Mouse (Mus musculus): Measurements from ENCODE around the gene Atp1b4. TPM values are rescaled to one million over a fixed set of nuclear protein-coding genes. Genes with fewer than 3 reads are reported as not detected.
A peak's percentile ranks its signal among the peaks of the same experiment; 100 is the strongest.
"Not testable (repeated sequence)": the region's sequence is repeated elsewhere in the genome, so short reads cannot be mapped to it uniquely, and the experiment has no call there.

Gene Atp1b4
- not detected for total RNA-seq (2021)
- long read RNA-seq, experiment 1 = 0 reads
- long read RNA-seq, experiment 2 = 0 reads

DNA sequence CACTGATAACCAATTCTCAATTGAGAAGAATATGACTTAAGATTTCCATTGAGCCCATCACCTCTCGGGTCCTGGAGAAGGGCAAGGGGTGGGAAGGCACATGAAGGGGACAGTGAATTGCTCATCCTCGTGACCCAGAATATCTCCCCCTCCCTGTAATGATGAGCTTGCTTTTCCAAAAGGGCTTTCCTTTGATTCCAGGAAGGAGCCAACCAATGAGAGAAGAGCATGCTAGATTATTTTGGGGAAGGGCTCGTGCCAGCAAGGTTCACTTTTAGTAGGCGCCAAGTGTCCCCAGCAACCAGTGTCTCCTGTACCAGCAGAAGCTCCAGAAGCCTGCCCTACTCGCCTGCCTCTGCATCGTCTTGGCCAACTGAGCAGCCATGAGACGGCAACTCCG, at the start of gene Atp1b4:
Gene Atp1b4, plus strand, starts transcription at position 301 of the 400 bp plus-strand sequence.
- DNase-seq (ENCODE audit: low spot score in 2 of 2) = no peak
- intact Hi-C loops (cut with DNase I) = no loop called here

DNA sequence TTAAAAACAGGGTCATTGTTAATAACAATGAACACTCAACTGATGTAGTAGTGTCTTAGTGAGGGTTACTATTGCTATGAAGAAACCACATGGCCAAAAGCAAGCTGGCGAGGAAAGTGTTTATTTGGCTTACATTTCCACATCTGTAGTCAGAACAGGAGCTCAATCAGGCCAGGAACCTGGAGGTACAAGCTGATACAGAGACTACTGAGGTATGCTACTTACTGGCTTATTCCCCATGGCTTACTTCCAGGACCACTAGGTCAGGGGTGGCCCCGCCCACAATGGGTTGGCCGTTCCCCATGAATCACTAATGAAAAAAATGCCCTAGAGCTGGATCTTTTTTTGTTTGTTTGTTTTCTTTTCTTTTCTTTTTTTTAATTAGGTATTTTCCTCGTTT, 7.4 kb upstream of the Atp1b4 start:
- no peak for DNase-seq (ENCODE audit: low spot score in 2 of 2)
- intact Hi-C loops (cut with DNase I) = no loop called here

DNA sequence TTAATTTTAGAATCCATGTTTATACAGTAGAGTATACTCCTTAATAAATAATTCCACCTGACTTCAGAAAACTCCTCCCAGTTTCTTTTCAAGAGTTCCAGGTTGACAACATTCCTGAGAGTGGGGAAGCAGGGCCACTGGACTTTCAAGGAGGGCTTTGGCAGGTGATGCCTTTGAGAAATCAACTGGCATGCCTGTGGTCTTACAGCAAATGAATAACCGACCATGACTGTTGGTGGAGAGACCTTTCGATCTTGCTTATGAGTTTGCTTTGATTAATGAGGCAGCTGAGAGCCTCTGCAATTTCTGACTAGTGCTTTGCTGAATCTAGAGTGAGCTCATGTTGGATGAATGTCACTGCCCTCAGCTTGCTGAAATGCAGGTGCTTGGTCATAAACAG, 4.9 kb upstream of the Atp1b4 start:
- intact Hi-C loops (cut with DNase I) = no loop called here
- no peak for DNase-seq (ENCODE audit: low spot score in 2 of 2)

DNA sequence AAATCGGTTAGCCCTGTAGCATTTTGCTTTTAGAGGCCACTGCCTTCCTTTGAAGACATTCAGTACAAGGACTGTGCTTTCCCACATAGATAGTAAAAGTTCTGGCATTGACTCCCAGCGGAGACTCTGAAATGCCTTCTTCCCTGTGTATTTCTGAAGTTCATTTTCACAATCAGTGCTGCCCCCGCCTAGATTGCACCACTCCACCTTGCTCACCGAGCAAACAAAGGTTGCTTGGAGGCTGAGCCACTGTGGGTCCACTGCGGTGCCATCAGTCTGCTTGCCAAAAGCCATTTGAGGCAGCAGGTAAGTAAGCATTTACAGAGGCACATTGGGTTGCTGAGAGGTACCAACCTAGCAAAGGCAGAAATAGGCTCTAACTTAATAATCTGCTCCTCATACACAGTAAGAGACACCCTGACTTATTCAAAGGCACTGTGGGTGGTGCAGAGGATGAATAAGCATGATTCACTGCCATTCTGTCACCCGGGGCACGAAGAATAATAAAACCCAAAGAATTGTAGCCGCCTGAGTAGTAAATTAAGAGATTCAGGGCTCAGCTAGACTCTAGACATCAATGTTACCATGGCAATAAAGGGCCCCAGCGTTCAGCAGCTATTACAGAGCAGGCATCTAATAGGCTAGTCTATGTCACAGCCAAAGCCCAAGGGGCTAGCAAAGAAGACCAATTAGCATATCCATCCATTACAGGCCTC, 2.9 kb upstream of the Atp1b4 start:
- intact Hi-C loops (cut with DNase I) = no loop called here
- peak; percentile 2 to 6 for DNase-seq (ENCODE audit: low spot score in 2 of 2)

DNA sequence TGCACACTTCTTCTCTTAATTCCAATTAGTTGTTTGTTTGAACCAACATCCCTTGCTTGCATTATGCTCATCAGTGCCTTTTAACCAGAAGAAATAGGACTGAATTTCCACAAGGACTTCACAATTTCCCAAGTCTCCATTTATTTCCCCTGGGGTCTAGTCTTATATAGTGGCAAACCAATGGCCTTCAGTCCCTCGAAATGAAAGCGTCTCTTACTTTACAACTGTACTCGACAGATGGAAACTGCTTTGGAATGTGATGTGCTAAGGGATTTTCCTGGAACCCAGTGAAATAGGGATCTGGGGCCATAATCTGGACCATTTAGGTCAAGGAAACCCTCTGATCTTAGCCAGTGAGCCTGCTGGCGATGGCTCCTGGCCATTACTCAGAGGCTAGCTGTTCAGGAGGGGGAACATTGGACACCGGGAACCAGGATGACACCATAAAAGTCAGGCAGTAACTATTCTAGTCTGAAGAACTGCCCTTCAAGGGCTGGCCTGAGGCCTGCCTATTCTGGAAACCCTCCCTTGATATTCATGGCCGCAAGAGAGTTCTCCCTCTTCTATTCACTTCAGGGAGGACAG, 2.3 kb upstream of the Atp1b4 start:
- intact Hi-C loops (cut with DNase I) = no loop called here
- no peak for DNase-seq (ENCODE audit: low spot score in 2 of 2)

DNA sequence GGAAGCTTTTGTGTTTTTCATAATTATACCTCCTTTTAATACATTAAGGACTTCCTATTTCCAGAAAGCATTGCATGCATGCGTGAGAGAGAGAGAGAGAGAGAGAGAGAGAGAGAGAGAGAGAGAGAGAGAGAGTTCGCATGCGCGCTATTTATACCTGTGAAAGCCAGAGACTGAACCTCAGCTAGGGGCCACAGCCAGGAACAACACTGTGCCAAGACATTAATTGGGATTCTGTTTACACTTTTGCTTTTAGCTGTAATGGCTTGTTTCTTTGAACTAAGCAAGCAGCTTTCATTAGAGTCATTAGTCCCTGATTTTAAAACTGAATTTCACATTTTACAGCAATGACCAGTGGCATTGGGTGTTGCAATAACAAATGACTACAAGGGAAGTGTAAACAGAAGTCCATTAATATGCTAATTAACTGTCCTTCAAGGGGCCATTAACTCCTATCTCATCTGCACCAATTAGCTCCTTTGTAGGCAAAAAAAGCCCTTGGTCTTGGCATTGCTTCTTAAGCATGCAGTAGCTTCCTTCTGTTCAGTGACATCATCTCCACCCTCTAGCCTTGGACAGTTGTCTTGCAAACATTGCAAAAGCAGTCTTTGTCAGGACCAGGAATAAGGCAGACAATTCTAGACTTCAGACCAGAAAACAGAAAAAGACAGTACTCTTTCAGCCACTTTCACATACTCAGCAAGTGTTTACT, 14.9 kb downstream of the Atp1b4 start:
- intact Hi-C loops (cut with DNase I) = no loop called here
- no peak for DNase-seq (ENCODE audit: low spot score in 2 of 2)

DNA sequence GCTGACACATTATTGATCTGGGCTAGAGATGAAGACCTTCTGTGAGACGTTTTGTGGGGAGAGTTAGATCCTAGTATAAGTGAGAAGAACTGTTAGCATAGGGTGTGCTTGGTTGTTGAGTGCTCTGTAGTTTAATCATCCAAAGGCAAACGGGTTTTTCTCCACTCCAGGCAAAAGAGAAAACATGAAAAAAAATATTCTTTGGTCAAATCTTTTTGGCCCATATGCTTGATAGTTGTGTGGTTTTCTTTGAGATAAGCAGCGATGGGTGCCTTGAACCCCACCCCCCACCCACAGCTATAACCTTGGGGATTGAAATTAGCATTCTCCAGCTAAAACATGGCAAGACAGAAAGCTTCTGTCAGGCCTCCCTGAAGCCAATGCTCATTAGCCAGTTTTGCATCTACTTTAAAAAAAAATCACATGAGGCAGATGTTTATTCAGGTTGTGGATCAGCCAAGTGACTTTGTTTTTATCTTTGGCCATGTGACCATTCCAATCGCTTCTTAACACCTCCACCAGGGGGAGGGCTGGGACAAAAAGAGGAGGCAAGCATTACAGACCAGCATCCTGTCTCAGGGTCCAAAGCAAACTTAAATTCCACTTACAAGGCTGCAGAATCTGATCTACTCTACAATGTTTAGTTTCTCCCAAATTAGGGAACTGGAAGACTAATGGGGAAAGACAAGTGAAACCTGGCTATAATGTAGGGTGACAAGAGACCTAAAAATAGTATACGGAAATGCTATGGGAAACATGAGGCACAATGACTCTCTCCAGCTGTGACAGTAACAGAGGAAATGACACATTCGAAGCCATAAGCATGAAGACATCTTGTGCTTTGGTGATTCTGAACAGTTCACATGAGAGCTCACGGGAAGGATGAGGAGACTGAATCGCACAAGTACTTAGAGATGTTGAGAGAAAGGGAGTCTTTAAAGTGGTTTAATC, 18.6 kb downstream of the Atp1b4 start:
- intact Hi-C loops (cut with DNase I) = no loop called here
- peak in 1 of 2 experiments; percentile 18 for DNase-seq (ENCODE audit: low spot score in 2 of 2)

DNA sequence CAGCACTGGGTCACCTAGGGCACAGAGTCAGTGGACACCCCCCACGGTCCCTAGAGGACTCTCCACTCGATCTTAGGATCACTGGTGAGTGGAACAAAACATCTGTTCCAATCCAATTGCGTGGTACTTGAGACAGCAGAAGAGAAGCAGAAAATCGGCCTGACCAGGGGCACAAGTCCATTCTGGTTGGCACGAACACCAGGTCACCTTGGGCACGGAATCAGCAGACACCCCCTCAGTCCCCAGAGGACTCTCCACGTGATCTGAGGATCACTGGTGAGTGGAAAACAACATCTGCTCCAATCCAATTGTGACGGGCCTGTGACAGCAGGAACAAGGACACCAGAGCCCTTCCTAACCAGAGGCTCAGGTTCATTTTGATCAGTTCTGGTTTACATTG, 46.0 kb downstream of the Atp1b4 start:
- no peak for DNase-seq (ENCODE audit: low spot score in 2 of 2)
- intact Hi-C loops (cut with DNase I) = no loop called here

DNA sequence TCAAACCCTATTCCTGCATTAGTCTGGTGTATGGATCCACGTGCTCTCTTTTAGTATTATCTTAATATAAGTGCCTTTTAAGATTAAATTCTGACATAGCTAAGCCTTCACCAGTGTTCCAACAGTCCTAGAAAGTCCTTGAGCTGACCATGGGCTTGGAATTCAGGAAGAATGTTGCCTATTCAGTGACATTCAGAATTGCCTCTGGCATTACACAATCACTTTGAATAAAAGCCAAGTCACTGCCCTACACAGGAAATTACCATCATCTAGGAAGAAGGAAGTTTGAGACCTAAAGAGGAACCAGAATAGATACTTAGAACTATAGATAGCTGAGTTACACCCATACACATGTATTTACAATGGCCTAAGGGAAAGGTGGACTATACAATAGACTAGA, 48.6 kb downstream of the Atp1b4 start:
- DNase-seq (ENCODE audit: low spot score in 2 of 2); intact Hi-C loops (cut with DNase I): not testable (repeated sequence)

DNA sequence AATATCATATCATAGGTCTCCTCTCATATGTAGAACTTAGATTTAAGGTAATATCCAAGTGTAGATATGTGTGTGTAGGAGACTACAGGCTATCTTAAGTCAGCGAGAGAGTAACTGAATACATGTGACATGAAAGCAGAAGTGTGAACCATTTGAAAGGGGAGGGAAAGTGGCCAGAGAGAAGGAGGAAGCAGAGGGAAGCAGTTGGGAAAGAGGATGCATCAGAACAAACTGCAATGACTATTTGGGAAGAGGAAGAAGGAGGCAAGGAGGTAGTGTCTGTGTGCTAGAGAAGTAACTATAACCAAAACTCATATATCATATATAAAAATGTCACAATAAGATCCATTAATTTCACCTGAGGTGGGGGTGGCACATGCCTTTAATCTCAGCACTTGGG, 57.2 kb downstream of the Atp1b4 start:
- DNase-seq (ENCODE audit: low spot score in 2 of 2); intact Hi-C loops (cut with DNase I): not testable (repeated sequence)

Other genes with a start within 250 kb of the Atp1b4 start
- not detected for gene Rhox10, start 249.7 kb upstream of the Atp1b4 start, total RNA-seq (2021)
- gene Rhox11, start 231.0 kb upstream of the Atp1b4 start, total RNA-seq (2021) = not detected
- gene Rhox12, start 205.3 kb upstream of the Atp1b4 start, total RNA-seq (2021) = not detected
- gene Rhox13, start 195.0 kb upstream of the Atp1b4 start, total RNA-seq (2021) = not detected
- 10 to 100 TPM; 23.3 to 24.2 TPM for gene Zbtb33, start 126.4 kb upstream of the Atp1b4 start, total RNA-seq (2021)
- 10 to 100 TPM; 10.5 to 20.8 TPM for gene Tmem255a, start 63.7 kb upstream of the Atp1b4 start, total RNA-seq (2021)
- 10 to 100 TPM; 62.5 to 65.5 TPM for gene Lamp2, start 140.3 kb downstream of the Atp1b4 start, total RNA-seq (2021)